Mouse (Mus musculus) brain, embryonic 14.5 days (tissue): ENCODE measurements around the gene Ramp2. TPM values are rescaled to one million over a fixed set of nuclear protein-coding genes. Genes with fewer than 3 reads are reported as not detected.

Experiments used
- DNase-seq: peaks from one replicate; pipeline ENCODE4 v3.0.0-alpha.2; 2011; ENCODE audit warnings: low read depth
- CTCF ChIP-seq: fragments of 200-500 bp; IDR thresholded peaks from 2 replicates; pipeline ENCODE4 v1.5.1; 2012; ENCODE audit warnings: inconsistent platforms, mild to moderate bottlenecking, moderate library complexity, borderline replicate concordance; ENCODE audit not compliant: insufficient read depth, insufficient read length; ENCODE audit errors: extremely low read depth
- POLR2A ChIP-seq: fragments of 200-500 bp; IDR thresholded peaks from 2 replicates; pipeline ENCODE4 v1.6.1; 2012; ENCODE audit warnings: mild to moderate bottlenecking, inconsistent platforms, borderline replicate concordance; ENCODE audit not compliant: poor library complexity, insufficient read depth, insufficient read length, severe bottlenecking; ENCODE audit errors: extremely low read depth
- polyA plus RNA-seq: library from polyadenylated mRNA; depleted of rRNA; stranded (reverse); fragments of >200 nt; gene quantifications from 2 replicates; pipeline ENCODE4 v1.2.3, GENCODE M21; 2012

Ramp2 gene
- polyA plus RNA-seq, 1 experiment = 79.6 TPM

DNA sequence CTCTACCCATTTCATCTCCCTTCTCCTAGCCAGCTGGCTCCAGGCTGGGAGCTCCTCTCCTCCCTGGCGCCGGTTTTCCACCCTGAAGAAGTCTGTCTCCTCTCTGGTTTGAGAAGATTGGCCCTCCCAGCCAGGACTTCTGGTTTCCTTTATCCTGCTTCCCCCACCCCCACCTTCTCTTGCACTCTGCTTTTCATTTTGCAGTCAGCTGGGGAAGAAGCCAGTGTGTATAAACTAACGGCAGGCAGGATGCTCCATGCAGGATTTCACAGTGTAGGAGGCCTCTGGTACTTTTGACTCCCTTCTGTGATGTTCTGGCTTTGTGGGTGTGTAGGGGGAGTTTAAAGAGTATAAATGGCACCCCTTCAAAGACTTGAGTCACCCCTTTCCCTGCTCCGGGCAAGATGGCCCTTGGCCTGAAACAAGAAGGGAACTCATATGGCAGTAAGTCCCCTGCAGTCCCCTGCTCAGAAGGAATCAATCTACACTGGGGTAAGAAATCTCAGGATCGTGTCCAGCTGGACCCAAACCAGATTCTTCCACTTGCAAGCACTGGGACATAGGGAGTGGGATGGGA, 7.7 kb upstream of the Ramp2 start:
- TF ChIP-seq POLR2A (no peak), CTCF (no peak)
- DNase-seq = peak; percentile 46

- TF ChIP-seq POLR2A = no peak
- TF ChIP-seq CTCF = no peak
- DNase-seq = no peak
These were observed 757 bp upstream of the Ramp2 start for GRCm38 (mm10) chr11:101245071-101245470.

DNA sequence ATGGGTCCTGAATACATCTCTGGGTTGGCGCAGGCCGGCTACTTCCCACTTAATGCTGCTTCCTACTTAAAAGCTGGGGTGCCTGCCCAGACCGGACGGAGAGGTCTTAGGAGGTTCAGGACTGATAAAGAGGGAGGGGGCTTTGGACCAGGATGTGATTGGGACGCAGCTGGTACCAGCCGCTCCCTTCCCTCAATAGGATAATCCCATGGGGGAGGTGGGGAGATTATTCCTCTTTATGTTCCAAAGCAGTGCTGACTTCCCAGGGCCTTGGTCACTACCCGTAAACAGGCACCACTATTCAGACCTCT, 829 bp downstream of the Ramp2 start:
- TF ChIP-seq CTCF = no peak
- TF ChIP-seq POLR2A = no peak

GRCm38 (mm10) chr11:101247521-101248030, 1.7 kb downstream of the Ramp2 start:
- TF ChIP-seq CTCF = no peak
- no peak for TF ChIP-seq POLR2A
- DNase-seq = no peak

More for the DNA sequence above, 829 bp downstream of the Ramp2 start:
- DNase-seq = no peak

GRCm38 (mm10) chr11:101248258-101248994, 2.6 kb downstream of the Ramp2 start:
- DNase-seq = peak; percentile 80
- TF ChIP-seq CTCF = peak; percentile 63; the same call in 1 of the 2 replicates
- TF ChIP-seq POLR2A = no peak

DNA sequence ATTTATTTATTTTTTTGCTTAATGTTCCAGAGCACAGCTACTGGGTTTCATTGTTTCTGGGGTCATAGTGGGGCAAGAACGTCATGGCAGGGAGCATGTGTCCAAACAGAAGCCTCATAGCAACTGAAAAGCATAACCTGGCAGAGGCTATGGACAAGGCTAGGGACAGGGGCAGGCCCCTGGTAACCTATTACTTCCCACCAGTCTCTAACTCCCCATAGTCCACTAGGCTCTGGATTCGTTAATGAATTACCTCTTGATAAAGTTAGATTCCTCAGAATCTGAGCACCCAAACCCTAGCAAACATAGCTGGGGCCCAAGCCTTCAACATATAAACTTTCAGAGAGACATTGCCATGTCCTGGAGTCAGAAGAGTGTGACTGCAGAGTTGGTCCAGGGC, 5.2 kb downstream of the Ramp2 start:
- no peak for DNase-seq
- TF ChIP-seq POLR2A = no peak
- no peak for TF ChIP-seq CTCF

DNA sequence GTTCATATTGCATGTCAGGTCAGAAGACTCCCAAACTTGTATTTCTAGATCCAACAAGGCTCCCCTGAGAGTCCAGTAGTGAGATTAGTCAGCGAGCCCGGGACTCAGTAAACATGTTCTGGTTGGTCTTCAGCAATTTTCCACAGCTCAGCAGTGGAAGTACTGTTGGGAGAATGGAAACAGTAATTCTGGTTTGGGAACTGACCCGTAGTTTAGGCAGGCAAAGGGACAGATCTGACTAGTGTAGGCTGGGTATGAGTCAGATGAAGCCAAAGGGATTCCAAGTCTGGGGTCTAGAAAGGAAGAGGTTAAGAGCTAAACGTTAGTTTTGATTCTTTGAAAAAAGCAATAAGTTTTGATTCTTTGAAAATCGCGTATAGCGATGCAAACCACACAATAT, 7.1 kb downstream of the Ramp2 start:
- DNase-seq = no peak
- TF ChIP-seq POLR2A (no peak), CTCF (no peak)

DNA sequence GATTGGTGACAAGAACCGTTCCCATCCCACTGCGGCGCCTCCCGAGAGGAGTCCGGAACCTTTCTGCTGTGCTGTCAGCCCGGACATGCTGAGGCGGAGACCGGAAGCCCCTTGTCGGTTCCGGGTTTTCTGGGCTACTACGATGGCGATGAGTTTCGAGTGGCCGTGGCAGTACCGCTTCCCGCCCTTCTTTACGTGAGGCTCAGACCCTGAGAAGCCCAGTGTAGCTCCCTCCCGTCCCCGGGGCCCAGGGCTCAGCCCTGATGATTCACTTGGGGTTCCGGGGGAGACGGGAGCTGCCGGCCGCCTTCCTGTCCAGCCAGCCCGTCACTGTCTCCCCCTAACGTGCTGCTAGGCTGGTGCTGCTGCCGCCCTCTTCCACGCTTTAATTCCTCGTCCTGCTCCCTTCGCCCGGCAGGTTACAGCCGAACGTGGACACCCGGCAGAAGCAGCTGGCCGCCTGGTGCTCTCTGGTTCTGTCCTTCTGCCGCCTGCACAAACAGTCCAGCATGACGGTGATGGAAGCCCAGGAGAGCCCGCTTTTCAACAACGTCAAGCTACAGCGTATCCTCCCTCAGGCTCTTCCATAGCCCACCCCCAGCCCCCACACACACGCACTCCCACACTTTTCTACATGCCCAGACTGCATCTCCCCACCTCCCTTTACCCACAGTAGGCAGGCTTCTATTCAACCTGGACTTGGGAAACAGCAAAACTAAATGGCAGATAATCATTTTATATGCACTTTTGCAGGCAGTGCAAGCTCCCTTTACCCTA, 8.0 kb downstream of the Ramp2 start, which contains the start of gene Vps25:
Vps25 (plus strand) TSS at position 95 of the 777 bp plus-strand sequence.
- DNase-seq = peak; percentile 93
- TF ChIP-seq POLR2A = peak; percentile 52; the same call in 1 of the 2 replicates
- no peak for TF ChIP-seq CTCF

GRCm38 (mm10) chr11:101255826-101256775, 10.3 kb downstream of the Ramp2 start:
- no peak for TF ChIP-seq POLR2A
- TF ChIP-seq CTCF = no peak
- DNase-seq = no peak

DNA sequence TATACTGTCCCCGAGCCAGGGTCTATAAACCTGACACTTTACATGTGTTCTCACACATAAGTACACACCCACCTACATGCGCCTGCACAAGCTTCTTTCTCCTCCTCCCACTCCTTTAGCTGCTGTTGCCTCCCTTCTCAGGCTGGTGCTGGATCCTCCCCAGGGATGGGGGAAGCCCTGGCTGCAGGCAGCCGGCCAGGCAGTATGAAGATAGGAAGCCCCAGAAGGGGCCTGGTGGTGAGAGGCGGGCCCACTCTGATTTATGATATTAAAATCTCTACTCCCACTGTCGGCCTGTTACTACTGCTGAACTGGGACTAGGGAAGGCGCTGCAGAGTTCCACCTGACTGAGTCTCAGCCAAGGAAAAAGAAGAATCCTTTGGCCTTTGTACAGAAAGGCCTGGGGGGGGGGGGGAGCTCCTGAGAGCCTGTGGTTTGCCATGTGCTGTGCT, 13.5 kb downstream of the Ramp2 start:
- TF ChIP-seq POLR2A (no peak), CTCF (no peak)
- no peak for DNase-seq

GRCm38 (mm10) chr11:101259948-101260825, 14.4 kb downstream of the Ramp2 start, which contains the start of gene Wnk4:
Gene Wnk4 (plus strand): TSS chr11:101260567.
- peak; percentile 73 for DNase-seq
- no peak for TF ChIP-seq CTCF
- TF ChIP-seq POLR2A = 0 out of 2 replicates have a peak, but pooled peaks have one; percentile 5
